Mouse (Mus musculus): ENCODE results near the gene Vamp3.

GRCm38 (mm10) chr4:151037800-151038199 lies 20.0 kb downstream of the Vamp3 start:
- TF ChIP-seq CTCF (IDR thresholded peaks at IDR 0.05; ENCODE audit: borderline replicate concordance, extremely low read depth, insufficient read depth, insufficient read length) (no peak), POLR2A (IDR thresholded peaks at IDR 0.05; ENCODE audit: borderline replicate concordance, extremely low read depth, insufficient read depth, insufficient read length, poor library complexity, severe bottlenecking) (no peak)

All from brain, embryonic 14.5 days (tissue).